8 mouse cellular contexts compared by ENCODE assay signal in the genomic region with DNA sequence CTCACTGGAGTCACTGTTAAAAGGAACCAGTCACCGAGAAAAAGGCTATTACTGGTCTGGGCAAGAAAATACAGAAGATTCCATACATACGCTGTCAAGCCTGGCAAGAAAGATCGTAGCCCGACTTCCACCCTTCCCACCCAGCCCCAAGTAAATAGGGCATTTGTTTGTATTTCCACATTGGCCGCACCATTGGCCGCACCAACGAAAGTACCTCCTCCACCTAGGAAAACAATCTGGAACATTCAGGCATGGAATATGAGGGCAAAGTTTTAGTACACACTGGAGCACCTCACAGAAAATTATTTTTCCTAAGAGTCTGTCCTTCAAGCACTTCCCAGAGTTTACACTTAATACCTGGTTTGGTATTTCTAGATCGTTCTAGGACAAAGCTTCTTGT. TPM values are rescaled to one million over a fixed set of nuclear protein-coding genes. Genes with fewer than 3 reads are reported as not detected.
DNase-seq lines count a peak whose midpoint lies in the region; ATAC-seq and TF ChIP-seq lines count a peak whose summit lies in the region.

No protein-coding gene starts in this region.

- no peaks in the 10 kb centered on the region for H3K9me3 ChIP-seq in heart, embryonic 11.5 days (replicated peaks; ENCODE audit: control insufficient read depth, low read length)
- no peaks in the 10 kb centered on the region for H3K9me3 ChIP-seq in ES-Bruce4 (replicated peaks; ENCODE audit: control insufficient read depth, insufficient read depth, low read length, poor library complexity, severe bottlenecking)
- H3K9me3 ChIP-seq in hindbrain, embryonic 14.5 days (ENCODE audit: control insufficient read depth, low read length): no peaks in the 10 kb centered on the region
- H3K9me3 ChIP-seq in lung, embryonic 16.5 days (ENCODE audit: control insufficient read depth, low read length): no peaks in the 10 kb centered on the region

- H3K9ac ChIP-seq in heart, embryonic 11.5 days (ENCODE audit: low read depth, low read length): peak overlapping the region; percentile 78
- H3K9ac ChIP-seq in ES-Bruce4 (ENCODE audit: low read depth, poor library complexity, severe bottlenecking): peak overlapping the region; percentile 51; the same call in 1 of the 2 replicates
- no peak overlapping the region for H3K9ac ChIP-seq in hindbrain, embryonic 14.5 days
- peak overlapping the region; percentile 78 for H3K9ac ChIP-seq in lung, embryonic 16.5 days (ENCODE audit: low read length)

- no peaks in the 10 kb centered on the region for H3K36me3 ChIP-seq in heart, embryonic 11.5 days (ENCODE audit: control insufficient read depth, insufficient read depth, low read length)
- H3K36me3 ChIP-seq in ES-Bruce4 (ENCODE audit: control insufficient read depth, insufficient read depth, low read length, poor library complexity, severe bottlenecking): no peaks in the 10 kb centered on the region
- H3K36me3 ChIP-seq in hindbrain, embryonic 14.5 days (replicated peaks; ENCODE audit: control insufficient read depth, insufficient read depth): no peaks in the 10 kb centered on the region
- H3K36me3 ChIP-seq in lung, embryonic 16.5 days (ENCODE audit: control insufficient read depth, insufficient read depth, low read length): no peaks in the 10 kb centered on the region

- no peak overlapping the region for H3K27ac ChIP-seq in heart, embryonic 11.5 days (ENCODE audit: low read depth, low read length)
- H3K27ac ChIP-seq in ES-Bruce4 (ENCODE audit: insufficient read depth, low read length): no peak overlapping the region
- H3K27ac ChIP-seq in hindbrain, embryonic 14.5 days: no peak overlapping the region
- no peak overlapping the region for H3K27ac ChIP-seq in lung, embryonic 16.5 days (ENCODE audit: low read length)

- H3K4me3 ChIP-seq in heart, embryonic 11.5 days (ENCODE audit: low read depth, low read length): peak overlapping the region; percentile 81
- no peak overlapping the region for H3K4me3 ChIP-seq in ES-Bruce4 (ENCODE audit: low read depth, low read length)
- peak overlapping the region; percentile 83 for H3K4me3 ChIP-seq in hindbrain, embryonic 14.5 days (replicated peaks; ENCODE audit: low read length)
- peak overlapping the region; percentile 76 for H3K4me3 ChIP-seq in lung, embryonic 16.5 days (ENCODE audit: low read length)

- no peaks in the 10 kb centered on the region for H3K27me3 ChIP-seq in heart, embryonic 11.5 days (ENCODE audit: control insufficient read depth, insufficient read depth, low read length)
- no peaks in the 10 kb centered on the region; the same call in 1 of the 2 replicates for H3K27me3 ChIP-seq in ES-Bruce4 (ENCODE audit: control insufficient read depth, insufficient read depth, low read length, poor library complexity, severe bottlenecking)
- peaks cover 30% of the 10 kb centered on the region; the same call in 1 of the 2 replicates for H3K27me3 ChIP-seq in hindbrain, embryonic 14.5 days (ENCODE audit: control insufficient read depth, insufficient read depth, low read length)
- peaks cover 4% of the 10 kb centered on the region; the same call in 1 of the 2 replicates for H3K27me3 ChIP-seq in lung, embryonic 16.5 days (ENCODE audit: control insufficient read depth, insufficient read depth, low read depth, low read length)

- no peak for DNase-seq in heart, adult 18-20 months
- no peak for DNase-seq in hindbrain, embryonic 14.5 days (ENCODE audit: low spot score)
- DNase-seq in right cerebral cortex, postnatal 36 days (ENCODE audit: low spot score in 2 of 2): no peak
- no peak for DNase-seq in gastrocnemius, postnatal 4 days (ENCODE audit: low spot score in 2 of 2)
- no peak for DNase-seq in gastrocnemius, adult 18-20 months (ENCODE audit: low spot score)

- TF ChIP-seq CTCF in ES-Bruce4 (IDR thresholded peaks at IDR 0.05; ENCODE audit: low read depth, low read length): no peak

- no peak for TF ChIP-seq EP300 in ES-Bruce4 (IDR thresholded peaks at IDR 0.05; ENCODE audit: insufficient read depth, low read depth, low read length)

- no peak for ATAC-seq in heart, embryonic 11.5 days (replicated peaks; ENCODE audit: insufficient number of reproducible peaks, low FRiP score, low TSS enrichment)
- no peak for ATAC-seq in hindbrain, embryonic 14.5 days (ENCODE audit: low FRiP score)
- no peak for ATAC-seq in lung, embryonic 16.5 days (ENCODE audit: low read depth)

- WGBS in heart, embryonic 11.5 days (ENCODE audit: insufficient replicate concordance): 36% methylated on average over 8 of the region's 8 CpGs
- WGBS in hindbrain, embryonic 14.5 days: 53% methylated on average over 8 of the region's 8 CpGs
- WGBS in lung, embryonic 16.5 days: 37% methylated on average over 8 of the region's 8 CpGs

- TF ChIP-seq POLR2A in ES-Bruce4 (IDR thresholded peaks at IDR 0.05; ENCODE audit: insufficient read depth, low read length): no peak

- peak overlapping the region; percentile 89 for H3K4me2 ChIP-seq in heart, embryonic 11.5 days
- peak overlapping the region; percentile 95 for H3K4me2 ChIP-seq in hindbrain, embryonic 14.5 days (replicated peaks)
- peak overlapping the region; percentile 91 for H3K4me2 ChIP-seq in lung, embryonic 16.5 days (ENCODE audit: low read depth, low read length)

- H3K4me1 ChIP-seq in heart, embryonic 11.5 days (ENCODE audit: control insufficient read depth, insufficient read depth, low read length): peaks cover 3% of the 10 kb centered on the region; the same call in 1 of the 2 replicates
- H3K4me1 ChIP-seq in ES-Bruce4 (ENCODE audit: control insufficient read depth, insufficient read depth, low read length): no peaks in the 10 kb centered on the region
- peaks cover 4% of the 10 kb centered on the region for H3K4me1 ChIP-seq in hindbrain, embryonic 14.5 days (replicated peaks; ENCODE audit: control insufficient read depth, insufficient read depth, low read length)
- no peaks in the 10 kb centered on the region for H3K4me1 ChIP-seq in lung, embryonic 16.5 days (replicated peaks; ENCODE audit: control insufficient read depth, insufficient read depth, low read length)

RNA-seq across cellular contexts. Expression of gene Proser2, which starts 1.1 kb away (rescaled TPM):
- polyA plus RNA-seq in heart, embryonic 11.5 days (2014; fragmentation: Nextera tagmentation; extraction: Ambion mirVana): 11.2 and 12.0 TPM in 2 replicates
- 10 to 100 TPM; 20.2 to 24.3 TPM for total RNA-seq in heart, adult 18-20 months (2021)
- 5.2 and 5.9 TPM in 2 replicates for polyA plus RNA-seq in ES-Bruce4 (2011; ENCODE audit: insufficient read depth, insufficient read length, low read depth, missing spikeins)
- 6.2 and 7.7 TPM in 2 replicates for polyA plus RNA-seq in hindbrain, embryonic 14.5 days (2014; fragmentation: Nextera tagmentation; extraction: Ambion mirVana)
- polyA plus RNA-seq in lung, embryonic 16.5 days (2015; fragmentation: Nextera tagmentation; extraction: Ambion mirVana): 8.0 and 8.8 TPM in 2 replicates
- 1 to 10 TPM; 3.4 to 3.6 TPM for total RNA-seq in gastrocnemius, postnatal 4 days (2021)
- total RNA-seq in gastrocnemius, adult 18-20 months (2021): 1 to 10 TPM in 1 of 2 experiments, under 1 TPM in 1; 0.93 to 1.7 TPM
